Mouse (Mus musculus) testis, postnatal 14 days (tissue): ENCODE measurements around the gene Asxl1.

Experiments used
- DNase-seq: peaks from one replicate; pipeline ENCODE4 v3.0.0; 2021; ENCODE audit warnings: low spot score

Gene Asxl1

DNA sequence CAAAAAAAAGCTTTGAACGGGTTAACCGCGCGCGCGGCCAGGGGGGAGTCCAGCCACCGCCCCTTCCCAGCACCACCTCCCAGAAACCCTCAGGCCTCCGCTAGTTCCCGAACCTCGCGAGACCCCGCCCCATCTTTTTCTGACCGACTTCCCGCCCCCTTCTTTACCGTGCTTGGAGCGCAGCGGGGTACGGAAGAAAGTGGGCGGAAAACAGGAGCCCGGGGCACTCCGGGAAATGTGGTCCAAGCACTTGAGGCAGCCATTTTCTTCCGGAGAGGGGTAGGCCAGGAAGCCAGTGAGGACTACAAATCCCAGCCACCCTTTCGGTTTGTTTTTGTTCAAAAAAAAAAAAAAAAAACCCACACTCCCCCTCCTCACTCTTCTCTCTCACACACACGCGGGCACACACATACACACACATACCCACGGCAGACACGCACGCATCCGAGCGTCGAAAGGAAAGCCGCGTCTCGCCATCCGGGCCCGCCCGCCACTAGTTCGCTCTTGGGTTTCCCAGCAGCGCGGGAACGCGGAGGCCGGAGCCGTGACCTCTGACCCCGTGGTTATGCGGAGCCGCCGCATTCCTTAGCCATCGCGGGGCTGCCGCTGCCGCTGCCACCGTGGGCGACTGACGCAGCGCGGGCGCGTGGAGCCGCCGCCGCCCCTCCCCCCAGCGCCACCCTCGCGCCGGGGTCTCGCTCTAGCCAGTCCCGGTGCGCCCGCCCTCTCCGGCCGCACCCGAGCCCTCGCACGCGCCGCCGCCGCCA, at the start of gene Asxl1:
Gene Asxl1 (plus strand): TSS at position 376 of the 767 bp plus-strand sequence.
- DNase-seq = peak; percentile 98

- no peak for DNase-seq
These were observed 47.9 kb upstream of the Asxl1 start for GRCm38 (mm10) chr2:153297771-153298170.

DNA sequence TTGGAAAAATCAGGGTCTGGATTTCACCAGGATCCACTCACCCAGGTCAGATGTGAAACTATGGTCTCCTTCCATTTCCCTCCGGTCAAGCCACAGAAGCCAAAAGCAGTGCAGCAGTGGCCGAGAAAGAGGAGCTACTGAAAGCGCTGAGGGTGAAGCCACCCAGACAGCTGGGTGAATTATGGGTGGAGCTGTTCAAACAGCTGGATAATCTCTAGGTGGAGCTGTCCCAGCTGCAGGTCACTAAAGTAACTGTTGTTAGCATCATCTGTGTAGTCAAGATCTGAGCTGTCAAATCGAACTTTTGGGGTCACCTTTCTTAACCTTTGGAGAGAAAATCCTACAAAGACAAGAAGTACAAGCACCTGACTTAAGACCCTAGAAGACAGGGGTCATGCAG, 47.2 kb upstream of the Asxl1 start:
- DNase-seq = no peak

- peak; percentile 37 for DNase-seq
These were observed 46.8 kb upstream of the Asxl1 start for GRCm38 (mm10) chr2:153298863-153299262.

GRCm38 (mm10) chr2:153301123-153301522, 44.5 kb upstream of the Asxl1 start:
- DNase-seq = no peak

DNA sequence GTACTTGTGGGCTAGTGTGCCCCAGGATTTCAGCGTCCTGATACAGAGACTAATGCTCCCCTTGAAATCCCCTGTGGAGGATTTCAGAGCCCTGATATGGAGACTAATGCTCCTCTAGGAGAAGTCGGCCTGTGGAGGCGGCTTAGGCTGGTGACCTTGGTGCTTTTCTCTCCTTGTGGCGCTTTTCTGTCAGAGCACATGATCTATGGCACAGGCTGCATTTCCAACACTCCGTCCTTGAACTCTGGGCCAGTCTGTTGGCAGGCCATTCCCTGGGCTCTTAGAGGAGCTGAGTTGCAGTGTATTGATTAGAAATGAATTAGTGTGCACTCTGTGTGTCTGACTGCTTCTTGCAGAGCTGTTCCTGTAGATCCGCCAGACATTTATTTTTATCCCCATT, 40.4 kb upstream of the Asxl1 start:
- peak; percentile 77 for DNase-seq

- DNase-seq = no peak
These were observed 37.0 kb upstream of the Asxl1 start for GRCm38 (mm10) chr2:153308586-153308985.

- no peak for DNase-seq
These were observed 36.5 kb upstream of the Asxl1 start for GRCm38 (mm10) chr2:153309106-153309505.

DNA sequence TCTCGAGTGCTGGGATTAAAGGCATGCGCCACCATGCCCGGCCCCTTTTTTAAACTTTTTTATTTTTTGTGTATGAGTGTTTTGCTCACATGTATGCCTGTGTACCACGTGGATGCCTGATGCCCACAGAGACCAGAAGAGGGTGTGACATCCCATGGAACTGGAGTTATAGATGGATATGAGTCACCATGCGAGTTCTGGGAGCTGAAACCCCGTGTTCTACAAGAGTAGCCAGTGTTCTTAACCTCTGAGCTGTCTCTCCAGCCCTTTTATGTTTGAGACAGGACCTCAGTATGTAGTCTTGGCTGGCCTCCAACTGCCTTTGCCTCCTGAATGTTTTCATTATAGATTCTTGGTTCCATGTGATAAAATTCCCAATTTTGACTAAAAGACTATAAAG, 35.4 kb upstream of the Asxl1 start:
- no peak for DNase-seq

DNA sequence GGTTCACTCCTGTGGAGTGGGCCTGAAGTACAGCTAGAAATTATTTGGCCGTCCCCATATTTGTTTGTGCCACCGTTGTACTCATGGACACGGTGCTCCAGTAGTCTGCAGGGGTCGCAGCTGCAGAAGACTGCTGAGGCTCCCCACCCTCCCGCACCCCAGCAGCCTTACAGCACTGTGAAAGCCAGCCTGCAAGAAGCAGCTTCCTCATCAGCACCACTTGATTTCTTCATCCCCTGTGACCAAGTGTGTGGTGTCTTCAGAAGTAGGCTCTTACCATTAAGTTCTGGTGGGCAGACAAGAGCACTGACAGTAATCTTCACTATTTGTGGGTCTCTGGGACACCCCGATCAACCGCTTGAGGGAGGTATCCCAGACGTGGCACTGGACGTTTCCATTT, 32.7 kb upstream of the Asxl1 start:
- DNase-seq = no peak

GRCm38 (mm10) chr2:153318408-153318807, 27.2 kb upstream of the Asxl1 start:
- no peak for DNase-seq

GRCm38 (mm10) chr2:153319036-153319643, 26.5 kb upstream of the Asxl1 start:
- DNase-seq = no peak

- no peak for DNase-seq
These were observed 19.8 kb upstream of the Asxl1 start for GRCm38 (mm10) chr2:153325706-153326376.

DNA sequence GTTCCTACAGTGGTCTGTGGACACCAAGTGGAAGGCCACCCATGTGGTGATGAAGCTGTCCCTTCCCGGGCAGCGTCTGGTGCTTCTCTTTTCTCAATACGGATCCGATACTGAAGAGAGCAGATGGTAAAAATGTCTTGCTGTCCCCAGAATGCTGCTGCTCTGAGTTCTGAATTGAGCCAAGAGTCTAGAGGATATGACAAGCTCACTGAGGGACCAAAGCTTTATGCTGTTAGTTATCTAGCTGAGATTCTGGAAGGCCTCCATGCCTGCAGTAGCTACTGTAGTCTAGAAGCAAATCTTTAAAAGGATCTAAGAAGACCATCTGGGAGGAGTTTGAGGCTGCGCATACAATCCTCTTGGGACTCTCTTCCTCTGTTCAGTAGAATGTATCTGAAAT, 13.4 kb upstream of the Asxl1 start:
- no peak for DNase-seq

DNA sequence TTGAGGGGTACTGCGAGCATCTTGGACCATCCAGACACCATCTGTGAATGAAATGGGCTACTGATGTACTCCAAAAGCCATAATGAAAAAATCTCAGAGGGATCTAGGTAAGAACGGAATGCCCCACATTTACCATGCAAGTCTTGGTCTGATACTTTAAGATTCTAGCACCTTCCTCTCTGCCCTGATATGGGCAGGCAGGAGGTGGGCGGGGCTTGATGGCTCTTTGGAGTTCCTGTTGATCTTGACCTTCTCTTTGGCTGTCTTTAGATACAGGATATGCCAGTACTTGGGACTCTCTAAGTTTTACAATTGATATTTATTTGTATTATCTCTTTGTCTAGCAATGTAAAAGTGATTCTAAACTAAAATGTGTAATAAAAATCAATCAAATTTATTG, 12.6 kb upstream of the Asxl1 start:
- no peak for DNase-seq

GRCm38 (mm10) chr2:153333822-153334232, 11.8 kb upstream of the Asxl1 start:
- DNase-seq = no peak

DNA sequence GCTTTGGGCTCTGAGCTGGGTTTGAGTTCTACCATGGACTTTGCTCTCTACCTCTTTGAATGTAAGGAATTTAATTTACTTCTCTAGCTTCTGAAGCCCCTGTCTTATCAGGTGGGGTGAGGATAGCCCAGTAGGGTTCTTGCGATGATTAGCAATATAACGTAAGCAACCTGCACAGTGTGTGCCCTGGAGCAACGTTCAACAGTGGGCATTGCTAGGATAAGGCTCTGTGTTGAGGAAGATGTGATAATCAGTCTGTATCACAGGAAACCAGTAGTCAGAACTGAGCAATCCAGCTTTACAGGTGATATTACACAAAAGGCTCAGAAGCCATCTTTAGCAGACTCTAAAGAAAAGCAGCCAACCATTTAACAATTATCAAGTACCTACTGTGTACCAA, 11.3 kb upstream of the Asxl1 start:
- DNase-seq = no peak

DNA sequence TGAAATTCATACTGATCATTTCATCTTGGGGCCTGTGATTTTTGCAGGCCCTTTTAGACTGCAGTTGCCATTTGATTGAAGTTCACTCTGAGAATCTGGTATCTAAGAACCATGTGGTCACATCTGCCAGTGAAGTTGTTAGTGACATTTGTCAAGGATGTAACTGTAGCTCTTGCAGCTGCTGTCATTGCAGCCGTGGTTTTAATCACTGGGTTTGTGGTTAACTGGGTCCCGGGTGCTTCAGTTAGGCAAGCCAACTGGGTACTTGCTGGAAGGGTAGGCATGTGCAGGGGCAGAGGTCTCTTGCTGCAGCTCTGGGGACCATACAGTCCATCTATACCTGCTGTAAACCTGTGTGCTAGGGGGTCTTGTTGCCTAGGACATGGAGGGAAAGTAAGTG, 9.5 kb upstream of the Asxl1 start:
- DNase-seq = no peak

DNA sequence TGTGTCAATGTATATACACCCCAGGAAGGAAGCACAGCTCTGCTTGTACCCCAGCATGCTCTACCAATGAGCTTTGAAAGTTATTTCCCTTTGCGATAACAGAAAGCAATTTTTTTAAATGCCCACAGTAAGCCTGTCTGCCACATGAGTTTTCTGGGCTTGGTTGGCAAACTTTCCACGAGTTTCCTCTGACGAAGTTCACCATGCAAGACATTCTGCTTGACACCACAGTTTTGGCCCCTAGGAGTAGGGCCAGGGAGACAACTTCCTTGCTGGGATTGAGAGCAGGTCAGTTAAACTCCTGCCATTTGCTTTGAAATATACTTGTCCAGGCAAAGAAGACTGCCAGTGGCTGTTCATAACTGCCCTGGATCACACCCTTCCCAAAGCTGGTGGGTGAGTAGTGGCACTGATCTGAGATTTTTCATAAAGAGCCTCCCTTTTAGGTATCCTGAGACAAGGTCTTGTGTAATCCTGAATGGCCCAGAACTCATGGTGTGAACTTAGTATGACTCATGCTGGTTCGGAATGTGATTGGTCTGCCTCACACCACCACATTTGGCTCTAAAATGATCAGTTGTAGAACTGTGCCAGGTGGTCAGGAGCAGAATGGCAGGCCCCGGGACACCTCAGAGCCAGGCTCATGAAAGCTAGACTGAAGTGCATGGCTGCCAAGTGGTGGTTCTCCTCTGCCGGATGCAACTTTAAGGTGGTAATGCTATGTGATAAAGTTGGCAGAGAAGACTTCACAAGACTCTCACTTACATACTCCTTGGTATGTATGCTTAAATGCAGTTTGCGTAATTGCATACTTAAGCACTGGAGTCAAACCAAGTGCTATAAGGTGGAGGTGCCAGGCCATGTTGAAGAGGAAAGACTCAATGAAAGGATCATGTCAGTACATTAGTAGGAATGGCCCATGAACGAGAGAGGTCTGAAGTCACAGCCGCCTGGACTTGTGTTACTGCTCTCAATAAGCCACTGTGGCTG, 7.0 kb upstream of the Asxl1 start:
- no peak for DNase-seq

DNA sequence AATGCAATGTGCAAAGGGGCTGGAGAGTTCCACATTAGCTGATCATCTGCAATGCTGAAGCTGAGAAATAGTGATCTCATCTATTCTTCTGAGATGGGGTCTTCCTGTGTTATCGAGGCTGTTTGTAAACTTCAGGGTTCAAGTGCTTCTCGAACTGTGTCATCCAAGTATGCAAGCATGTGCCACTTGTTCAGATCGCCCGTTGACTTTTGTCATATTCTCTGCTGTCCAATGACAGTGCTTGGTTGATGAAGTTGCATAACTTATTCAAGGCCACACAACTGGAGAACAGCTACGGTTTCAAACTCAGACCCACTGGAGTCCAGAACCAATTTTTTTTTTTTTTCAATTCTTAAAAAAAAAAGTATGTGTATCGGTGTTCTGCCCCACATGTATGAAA, 3.5 kb upstream of the Asxl1 start:
- no peak for DNase-seq

DNA sequence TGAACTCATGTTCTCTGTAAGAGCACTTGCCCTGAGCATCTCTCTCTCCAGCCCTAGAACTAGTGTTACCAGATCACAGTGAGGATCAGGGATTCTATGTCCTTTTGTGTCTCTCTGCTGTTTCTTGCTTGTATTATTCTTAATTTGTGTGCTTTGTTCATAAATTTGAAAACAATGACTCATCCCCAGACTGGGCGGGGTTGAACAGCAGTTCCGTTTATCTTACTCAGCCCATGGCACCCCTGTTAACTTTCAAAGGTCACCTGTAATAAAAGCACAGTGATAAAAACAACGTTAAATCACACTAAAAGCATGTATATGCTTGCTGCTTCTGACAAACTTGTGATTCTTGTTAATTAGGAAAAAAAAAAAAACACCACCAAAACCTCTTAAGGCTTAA, 3.0 kb upstream of the Asxl1 start:
- no peak for DNase-seq

- no peak for DNase-seq
These were observed 2.4 kb upstream of the Asxl1 start for GRCm38 (mm10) chr2:153343191-153343590.
